Mouse (Mus musculus) ES-E14 (cell line): ENCODE data around the gene Hist1h2bl. TPM values are rescaled to one million over a fixed set of nuclear protein-coding genes. Genes with fewer than 3 reads are reported as not detected.
"Not testable (repeated sequence)": the region's sequence is repeated elsewhere in the genome, so short reads cannot be mapped to it uniquely, and the experiment has no call there.

Source experiments
- DNase-seq: peaks from one replicate; pipeline ENCODE4 v3.0.0-alpha.2; 2013; ENCODE audit warnings: low read depth, low spot score
- H3K27ac ChIP-seq: 2 replicates; pipeline ENCODE4 v1.5.1; 2012; ENCODE audit warnings: low read depth, mild to moderate bottlenecking, low read length, moderate library complexity, mixed read lengths; ENCODE audit not compliant: poor library complexity, insufficient read depth, severe bottlenecking
- H3K36me3 ChIP-seq: 2 replicates; pipeline ENCODE4 v1.6.1; 2012; ENCODE audit warnings: mild to moderate bottlenecking, low read length, moderate library complexity, mixed read lengths; ENCODE audit not compliant: control insufficient read depth, poor library complexity, insufficient read depth, severe bottlenecking
- H3K4me1 ChIP-seq, 2 experiments: fragments of 150-350 bp in 1 of 2; sonication (generic) in 1 of 2; 2 replicates each; pipeline ENCODE4 v1.6.1; 2012; ENCODE audit warnings: low read length in 2 of 2, mild to moderate bottlenecking in 1 of 2, mixed read lengths in 1 of 2; ENCODE audit not compliant: control insufficient read depth in 2 of 2, insufficient read depth in 2 of 2, poor library complexity in 1 of 2
- H3K4me3 ChIP-seq, 2 experiments: fragments of 150-350 bp in 1 of 2; sonication (generic) in 1 of 2; 2 replicates each; pipeline ENCODE4 v1.5.1; 2012; ENCODE audit warnings: low read length in 2 of 2, low read depth in 1 of 2, mild to moderate bottlenecking in 1 of 2, mixed read lengths in 1 of 2; ENCODE audit not compliant: insufficient read depth in 1 of 2, poor library complexity in 1 of 2, severe bottlenecking in 1 of 2
- H3K9ac ChIP-seq: 2 replicates; pipeline ENCODE4 v1.6.1; 2012; ENCODE audit warnings: low read depth, mild to moderate bottlenecking, low read length, mixed read lengths; ENCODE audit not compliant: poor library complexity, insufficient read depth, severe bottlenecking
- H3K9me3 ChIP-seq: fragments of 150-350 bp; sonication (generic); 2 replicates; pipeline ENCODE4 v1.6.1; 2012; ENCODE audit warnings: low read depth, mild to moderate bottlenecking, low read length; ENCODE audit not compliant: control insufficient read depth, insufficient read depth
- CHD2 ChIP-seq: IDR thresholded peaks from 2 replicates; pipeline ENCODE4 v1.6.1; 2014; ENCODE audit warnings: mild to moderate bottlenecking, low read depth, low read length, inconsistent platforms
- HCFC1 ChIP-seq: IDR thresholded peaks from 2 replicates; pipeline ENCODE4 v1.6.1; 2012; ENCODE audit warnings: low read length, inconsistent platforms, borderline replicate concordance; ENCODE audit not compliant: insufficient read depth
- MAFK ChIP-seq: IDR thresholded peaks from 2 replicates; pipeline ENCODE4 v1.6.1; 2014; ENCODE audit warnings: mild to moderate bottlenecking, low read depth, low read length, inconsistent platforms; ENCODE audit not compliant: insufficient read depth
- ZC3H11A ChIP-seq: IDR thresholded peaks from 2 replicates; pipeline ENCODE4 v1.6.1; 2012; ENCODE audit warnings: low read depth, mild to moderate bottlenecking, inconsistent platforms, low read length, borderline replicate concordance
- ZNF384 ChIP-seq: IDR thresholded peaks from 2 replicates; pipeline ENCODE4 v1.6.1; 2012; ENCODE audit warnings: low read depth, low read length, inconsistent platforms
- in situ Hi-C, 2 experiments: fragments of 600-800 bp; cut with MboI; formaldehyde crosslinking; loops; one replicate each; pipeline ENCODE4 v1.15.1; 2025; ENCODE audit warnings: low sequenced_read_pairs in 2 of 2, inconsistent platforms in 1 of 2; ENCODE audit not compliant: unreplicated experiment in 2 of 2
- total RNA-seq: library from RNA; depleted of rRNA; stranded (reverse); fragments of 300-350 nt; gene quantifications from 2 replicates; pipeline ENCODE4 v1.2.3, GENCODE M21; 2012

Hist1h2bl gene
- total RNA-seq, 1 experiment, result 1,694 TPM

GRCm38 (mm10) chr13:21718381-21719080, 2.6 kb upstream of the Hist1h2bl start:
- TF ChIP-seq ZNF384 (no peak), MAFK (no peak), ZC3H11A (no peak), CHD2 (0 out of 2 replicates have a peak, but pooled peaks have one; percentile 37)
- Histone ChIP-seq H3K36me3 (no peaks in the 10 kb centered on the region), H3K27ac (peak overlapping the region; percentile 79; the same call in 1 of the 2 replicates), H3K9ac (peak overlapping the region; percentile 79; the same call in 1 of the 2 replicates), H3K9me3 (no peaks in the 10 kb centered on the region), H3K4me1 (no peaks in the 10 kb centered on the region), H3K4me3 (peak overlapping the region; percentile 2 to 63)
- no peak for DNase-seq
- in situ Hi-C loops, result loop anchor here in 1 of 2 experiments (25.0 kb wide), 1 partner anchor 556 kb away; no protein-coding TSS in a partner anchor

- DNase-seq, result peak; percentile 91
- Histone ChIP-seq H3K9ac (peak within 1 kb of the TSS; percentile 90), H3K4me3 (peak within 1 kb of the TSS; percentile 51 to 77), H3K27ac (peak within 1 kb of the TSS; percentile 79)
- H3K9me3 ChIP-seq, H3K4me1 ChIP-seq, H3K36me3 ChIP-seq: not testable (repeated sequence)
- TF ChIP-seq CHD2, result peak; percentile 43
- in situ Hi-C loops, result loop anchor here in 1 of 2 experiments (25.0 kb wide), 1 partner anchor 555 kb away; no protein-coding TSS in a partner anchor
Measured at GRCm38 (mm10) chr13:21717397-21718357, 1.7 kb upstream of the Hist1h2bl start, which contains the start of gene Hist1h3h. Gene Hist1h3h (plus strand): TSS chr13:21717659.

- in situ Hi-C loops, result loop anchor here in 1 of 2 experiments (25.0 kb wide), 1 partner anchor 554 kb away; no protein-coding TSS in a partner anchor
- not testable (repeated sequence) for H3K9me3 ChIP-seq, H3K36me3 ChIP-seq, H3K4me1 ChIP-seq, DNase-seq
- peak overlapping the region; percentile 79 for H3K27ac ChIP-seq
- peak overlapping the region; percentile 51 to 77 for H3K4me3 ChIP-seq
- H3K9ac ChIP-seq, result peak overlapping the region; percentile 90
Measured at GRCm38 (mm10) chr13:21716540-21717391, 823 bp upstream of the Hist1h2bl start.

GRCm38 (mm10) chr13:21715131-21715863, 646 bp downstream of the Hist1h2bl start:
- H3K4me1 ChIP-seq, result no peaks in the 10 kb centered on the region
- peak overlapping the region; percentile 65 for H3K9ac ChIP-seq
- H3K4me3 ChIP-seq, result peak overlapping the region; percentile 52 to 54
- TF ChIP-seq ZNF384 (no peak), ZC3H11A (no peak), CHD2 (no peak), MAFK (no peak), HCFC1 (no peak)
- DNase-seq, result no peak
- H3K9me3 ChIP-seq, result no peaks in the 10 kb centered on the region
- no peaks in the 10 kb centered on the region for H3K36me3 ChIP-seq
- H3K27ac ChIP-seq, result peak overlapping the region; percentile 80
- in situ Hi-C loops, result loop anchor here in 1 of 2 experiments (25.0 kb wide), 1 partner anchor 553 kb away; no protein-coding TSS in a partner anchor
